Mouse (Mus musculus): ENCODE results near the gene Gm9049. TPM values are rescaled to one million over a fixed set of nuclear protein-coding genes. Genes with fewer than 3 reads are reported as not detected.

The Gm9049 gene
- not detected for polyA plus RNA-seq (2014; fragmentation: Illumina TruSeq; extraction: RNeasy Lipid Tissue Mini Kit (QIAGEN cat#74804); ENCODE audit: low replicate concordance)

GRCm38 (mm10) chr10:118354005-118354404, at the start of gene Gm9049:
Gene Gm9049 (minus strand): TSS chr10:118354105.

GRCm38 (mm10) chr10:118348579-118348978, 5.3 kb downstream of the Gm9049 start, which contains the start of gene Gm9048:
Gene Gm9048 (minus strand): TSS chr10:118348679.

DNA sequence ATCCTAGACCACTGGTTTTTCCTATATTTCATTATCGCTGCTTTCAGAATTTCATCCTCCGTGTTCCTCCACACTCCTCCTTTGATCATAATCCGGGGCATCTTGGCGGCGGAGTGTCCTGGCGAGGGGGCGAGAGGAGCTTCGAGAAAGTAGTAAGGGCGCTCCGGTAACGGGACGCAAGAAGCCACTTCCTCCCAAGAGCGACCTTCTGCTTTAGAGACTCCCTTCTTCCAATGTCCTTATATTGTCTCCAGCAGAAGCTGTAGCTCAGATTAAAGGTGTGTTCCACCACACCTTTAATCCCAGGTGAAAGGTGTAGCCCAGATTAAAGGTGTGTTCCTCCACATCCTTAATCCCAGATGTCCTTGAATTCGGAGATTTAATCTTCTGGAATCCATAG, 10.8 kb downstream of the Gm9049 start, which contains the start of gene Gm9046:
Gene Gm9046 (minus strand): TSS at position 101 of the 400 bp plus-strand sequence.

DNA sequence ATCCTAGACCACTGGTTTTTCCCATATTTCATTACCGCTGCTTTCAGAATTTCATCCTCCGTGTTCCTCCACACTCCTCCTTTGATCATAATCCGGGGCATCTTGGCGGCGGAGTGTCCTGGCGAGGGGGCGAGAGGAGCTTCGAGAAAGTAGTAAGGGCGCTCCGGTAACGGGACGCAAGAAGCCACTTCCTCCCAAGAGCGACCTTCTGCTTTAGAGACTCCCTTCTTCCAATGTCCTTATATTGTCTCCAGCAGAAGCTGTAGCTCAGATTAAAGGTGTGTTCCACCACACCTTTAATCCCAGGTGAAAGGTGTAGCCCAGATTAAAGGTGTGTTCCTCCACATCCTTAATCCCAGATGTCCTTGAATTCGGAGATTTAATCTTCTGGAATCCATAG, 16.2 kb downstream of the Gm9049 start, which contains the start of gene Gm9045:
Gene Gm9045 (minus strand): TSS at position 101 of the 400 bp plus-strand sequence.

GRCm38 (mm10) chr10:118332308-118332707, 21.6 kb downstream of the Gm9049 start, which contains the start of gene Gm9044:
Gene Gm9044 (minus strand): TSS chr10:118332408.

DNA sequence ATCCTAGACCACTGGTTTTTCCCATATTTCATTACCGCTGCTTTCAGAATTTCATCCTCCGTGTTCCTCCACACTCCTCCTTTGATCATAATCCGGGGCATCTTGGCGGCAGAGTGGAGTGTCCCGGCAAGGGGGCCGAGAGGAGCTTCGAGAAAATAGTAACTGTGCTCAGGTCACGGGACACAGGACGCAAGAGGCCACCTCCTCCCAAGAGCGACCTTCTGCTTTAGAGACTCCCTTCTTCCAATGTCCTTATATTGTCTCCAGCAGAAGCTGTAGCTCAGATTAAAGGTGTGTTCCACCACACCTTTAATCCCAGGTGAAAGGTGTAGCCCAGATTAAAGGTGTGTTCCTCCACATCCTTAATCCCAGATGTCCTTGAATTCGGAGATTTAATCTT, 27.0 kb downstream of the Gm9049 start, which contains the start of gene Gm9040:
Gene Gm9040 (minus strand): TSS at position 101 of the 400 bp plus-strand sequence.

Other genes starting within 250 kb of the Gm9049 start
- 3.2 TPM for gene Mdm1, start 212.3 kb downstream of the Gm9049 start, polyA plus RNA-seq (2014; fragmentation: Illumina TruSeq; extraction: RNeasy Lipid Tissue Mini Kit (QIAGEN cat#74804); ENCODE audit: low replicate concordance)
- gene Il22, start 149.2 kb downstream of the Gm9049 start, polyA plus RNA-seq (2014; fragmentation: Illumina TruSeq; extraction: RNeasy Lipid Tissue Mini Kit (QIAGEN cat#74804); ENCODE audit: low replicate concordance): not detected
- not detected for gene Gm32717, start 113.3 kb downstream of the Gm9049 start, polyA plus RNA-seq (2014; fragmentation: Illumina TruSeq; extraction: RNeasy Lipid Tissue Mini Kit (QIAGEN cat#74804); ENCODE audit: low replicate concordance)
- gene Gm32802, start 95.4 kb downstream of the Gm9049 start, polyA plus RNA-seq (2014; fragmentation: Illumina TruSeq; extraction: RNeasy Lipid Tissue Mini Kit (QIAGEN cat#74804); ENCODE audit: low replicate concordance): not detected
- gene Iltifb, start 59.1 kb downstream of the Gm9049 start, polyA plus RNA-seq (2014; fragmentation: Illumina TruSeq; extraction: RNeasy Lipid Tissue Mini Kit (QIAGEN cat#74804); ENCODE audit: low replicate concordance): not detected
- gene Gm9040, start 27.1 kb downstream of the Gm9049 start, polyA plus RNA-seq (2014; fragmentation: Illumina TruSeq; extraction: RNeasy Lipid Tissue Mini Kit (QIAGEN cat#74804); ENCODE audit: low replicate concordance): not detected
- gene Gm9044, start 21.7 kb downstream of the Gm9049 start, polyA plus RNA-seq (2014; fragmentation: Illumina TruSeq; extraction: RNeasy Lipid Tissue Mini Kit (QIAGEN cat#74804); ENCODE audit: low replicate concordance): not detected
- not detected for gene Gm9045, start 16.3 kb downstream of the Gm9049 start, polyA plus RNA-seq (2014; fragmentation: Illumina TruSeq; extraction: RNeasy Lipid Tissue Mini Kit (QIAGEN cat#74804); ENCODE audit: low replicate concordance)
- not detected for gene Gm9046, start 10.8 kb downstream of the Gm9049 start, polyA plus RNA-seq (2014; fragmentation: Illumina TruSeq; extraction: RNeasy Lipid Tissue Mini Kit (QIAGEN cat#74804); ENCODE audit: low replicate concordance)
- not detected for gene Gm9048, start 5.4 kb downstream of the Gm9049 start, polyA plus RNA-seq (2014; fragmentation: Illumina TruSeq; extraction: RNeasy Lipid Tissue Mini Kit (QIAGEN cat#74804); ENCODE audit: low replicate concordance)
- gene Ifng, start 86.9 kb upstream of the Gm9049 start, polyA plus RNA-seq (2014; fragmentation: Illumina TruSeq; extraction: RNeasy Lipid Tissue Mini Kit (QIAGEN cat#74804); ENCODE audit: low replicate concordance): not detected

Measured in small intestine, adult 10 weeks (tissue).